9 mouse cellular contexts compared by ENCODE assay signal in the genomic region with DNA sequence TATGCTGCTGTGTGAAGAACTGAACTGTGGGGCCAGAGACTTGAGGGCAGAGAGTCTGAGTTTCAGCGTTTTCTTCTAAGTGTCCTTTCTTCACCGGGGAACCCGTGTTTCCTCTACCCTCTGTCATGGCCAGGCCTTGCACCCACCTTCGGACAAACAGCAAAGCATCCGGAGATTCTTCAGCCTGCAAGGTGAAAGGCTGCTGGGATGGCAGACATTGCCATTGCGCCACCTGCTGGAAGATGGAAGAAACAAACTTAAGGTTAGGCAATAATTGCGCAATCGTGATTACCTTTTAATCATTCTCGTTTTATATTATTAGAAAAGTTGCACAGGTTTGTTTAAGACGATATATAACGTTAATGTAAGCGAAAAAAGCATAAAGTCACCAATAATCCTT. TPM values are rescaled to one million over a fixed set of nuclear protein-coding genes. Genes with fewer than 3 reads are reported as not detected.
DNase-seq lines count a peak whose midpoint lies in the region; ATAC-seq and TF ChIP-seq lines count a peak whose summit lies in the region.
"Had no signal": no experiment of that assay in that cellular context is flagged by ENCODE, and none has a peak within 500 bp of the region (broad histone marks: within the 10 kb centered on the region; RNA-seq: fewer than 3 reads in every experiment).

No protein-coding gene starts in this region.

- peak overlapping the region; percentile 64 for H3K4me2 ChIP-seq in heart, embryonic 13.5 days
- H3K4me2 ChIP-seq in kidney, embryonic 14.5 days (replicated peaks; ENCODE audit: low read depth, low read length), result no peak overlapping the region
- H3K4me2 ChIP-seq in myocyte (ENCODE audit: low read depth), result no peak overlapping the region
- H3K4me2 ChIP-seq: embryonic facial prominence, embryonic 15.5 days had no signal

- no peaks in the 10 kb centered on the region for H3K4me1 ChIP-seq in bone marrow, adult 2 months (ENCODE audit: control insufficient read depth, insufficient read depth, low read length)
- H3K4me1 ChIP-seq in embryonic fibroblast, embryonic 13.5 days (ENCODE audit: control insufficient read depth, insufficient read depth, low read length), result no peaks in the 10 kb centered on the region; the same call in 1 of the 2 replicates
- peaks cover 16% of the 10 kb centered on the region for H3K4me1 ChIP-seq in heart, embryonic 13.5 days
- no peaks in the 10 kb centered on the region for H3K4me1 ChIP-seq in kidney, embryonic 14.5 days (ENCODE audit: control insufficient read depth, insufficient read depth, low read length)

- no peaks in the 10 kb centered on the region for H3K9me3 ChIP-seq in heart, embryonic 13.5 days
- no peaks in the 10 kb centered on the region for H3K9me3 ChIP-seq in kidney, embryonic 14.5 days (ENCODE audit: control insufficient read depth, low read length)
- H3K9me3 ChIP-seq: embryonic facial prominence, embryonic 15.5 days had no signal

- no peak for TF ChIP-seq POLR2A in bone marrow, adult 2 months (IDR thresholded peaks at IDR 0.05; ENCODE audit: borderline replicate concordance, control insufficient read depth, low read depth, low read length)
- no peak for TF ChIP-seq POLR2A in embryonic fibroblast, embryonic 13.5 days (IDR thresholded peaks at IDR 0.05; ENCODE audit: low read depth, low read length)
- no peak for TF ChIP-seq POLR2A in myocyte (IDR thresholded peaks at IDR 0.05; ENCODE audit: insufficient read length, low read depth)

- no peaks in the 10 kb centered on the region for H3K79me2 ChIP-seq in myocyte (ENCODE audit: control insufficient read depth, insufficient read depth)

- no peak for ATAC-seq in heart, embryonic 13.5 days (ENCODE audit: extremely low read depth, insufficient number of reproducible peaks, low FRiP score, low TSS enrichment)
- peak; percentile 45; the same call in 1 of the 2 replicates for ATAC-seq in kidney, embryonic 14.5 days (ENCODE audit: low FRiP score, low TSS enrichment)

- H3K4me3 ChIP-seq in bone marrow, adult 2 months (replicated peaks; ENCODE audit: control insufficient read depth, low read depth, low read length), result no peak overlapping the region
- no peak overlapping the region for H3K4me3 ChIP-seq in embryonic fibroblast, embryonic 13.5 days (ENCODE audit: insufficient read depth, low read length)
- H3K4me3 ChIP-seq in heart, embryonic 13.5 days, result peak overlapping the region; percentile 33
- H3K4me3 ChIP-seq in kidney, embryonic 14.5 days (ENCODE audit: low read length), result no peak overlapping the region
- H3K4me3 ChIP-seq in myocyte, result no peak overlapping the region
- H3K4me3 ChIP-seq: embryonic facial prominence, embryonic 15.5 days had no signal

- no peak overlapping the region for H3ac ChIP-seq in myocyte (ENCODE audit: control insufficient read depth, insufficient read length)

- peaks cover 11% of the 10 kb centered on the region for H3K27me3 ChIP-seq in heart, embryonic 13.5 days (replicated peaks)
- no peaks in the 10 kb centered on the region; the same call in 1 of the 2 replicates for H3K27me3 ChIP-seq in kidney, embryonic 14.5 days (ENCODE audit: control insufficient read depth, insufficient read depth, low read length)
- H3K27me3 ChIP-seq in myocyte (ENCODE audit: control insufficient read depth, insufficient read depth, insufficient read length), result no peaks in the 10 kb centered on the region

- peak; percentile 82 for TF ChIP-seq CTCF in bone marrow, adult 2 months (IDR thresholded peaks at IDR 0.05; ENCODE audit: control insufficient read depth, insufficient read depth, low read length)
- peak; percentile 76; the same call in 1 of the 2 replicates for TF ChIP-seq CTCF in embryonic fibroblast, embryonic 13.5 days (IDR thresholded peaks at IDR 0.05; ENCODE audit: borderline replicate concordance, insufficient read depth, low read length)

- peak; percentile 87 for DNase-seq in CD4-positive, CD25-positive, alpha-beta regulatory T cell, adult 2 months (ENCODE audit: low read depth, low spot score)
- peak; percentile 80 for DNase-seq in liver
- DNase-seq in testis, postnatal 10 days (ENCODE audit: low spot score), result peak; percentile 83

- no peak overlapping the region for H3K27ac ChIP-seq in bone marrow, adult 2 months (ENCODE audit: control insufficient read depth, insufficient read depth, low read depth, low read length, poor library complexity)
- no peak overlapping the region for H3K27ac ChIP-seq in embryonic fibroblast, embryonic 13.5 days (ENCODE audit: insufficient read depth, low read length)
- no peak overlapping the region for H3K27ac ChIP-seq in heart, embryonic 13.5 days (replicated peaks)
- no peak overlapping the region for H3K27ac ChIP-seq in kidney, embryonic 14.5 days (ENCODE audit: low read depth, low read length)
- H3K27ac ChIP-seq: embryonic facial prominence, embryonic 15.5 days had no signal

- no peak overlapping the region; the same call in 1 of the 2 replicates for H3K9ac ChIP-seq in heart, embryonic 13.5 days
- no peak overlapping the region for H3K9ac ChIP-seq in kidney, embryonic 14.5 days (ENCODE audit: low read depth, low read length)
- H3K9ac ChIP-seq: embryonic facial prominence, embryonic 15.5 days had no signal

- H3K36me3 ChIP-seq in heart, embryonic 13.5 days, result no peaks in the 10 kb centered on the region
- no peaks in the 10 kb centered on the region for H3K36me3 ChIP-seq in kidney, embryonic 14.5 days (ENCODE audit: control insufficient read depth, insufficient read depth, low read length)
- H3K36me3 ChIP-seq in myocyte (ENCODE audit: control insufficient read depth, insufficient read depth), result no peaks in the 10 kb centered on the region
- H3K36me3 ChIP-seq: embryonic facial prominence, embryonic 15.5 days had no signal

- 2% methylated on average over 12 of the region's 12 CpGs for WGBS in bone marrow, adult 2 months
- 2% methylated on average over 12 of the region's 12 CpGs for WGBS in heart, embryonic 13.5 days
- WGBS in kidney, embryonic 14.5 days, result 5% methylated on average over 12 of the region's 12 CpGs

TF ChIP-seq in myocyte, 11 proteins besides CTCF, POLR2A, EP300 and RAD21:
- no peak for TF ChIP-seq TCF3 (IDR thresholded peaks at IDR 0.05; ENCODE audit: insufficient read length, low read depth)
- TF ChIP-seq CEBPB (IDR thresholded peaks at IDR 0.05; ENCODE audit: insufficient read depth, poor library complexity, severe bottlenecking), result peak; percentile 99

RNA-seq across cellular contexts. Expression of a gene that starts 28.9 kb away (rescaled TPM):
- polyA plus RNA-seq in bone marrow, adult 2 months (2011; ENCODE audit: insufficient read depth, insufficient read length, low replicate concordance, missing spikeins), result 6.0 and 18.3 TPM in 2 replicates
- polyA plus RNA-seq in embryonic fibroblast, embryonic 13.5 days (2011; ENCODE audit: insufficient read length, low read depth, missing spikeins), result 262 and 290 TPM in 2 replicates
- polyA plus RNA-seq in heart, embryonic 13.5 days (2015; fragmentation: Nextera tagmentation; extraction: Ambion mirVana), result 157 and 158 TPM in 2 replicates
- 110 and 114 TPM in 2 replicates for polyA plus RNA-seq in kidney, embryonic 14.5 days (2014; fragmentation: Nextera tagmentation; extraction: Ambion mirVana)
- polyA plus RNA-seq in myocyte (2012; fragmentation: generic; extraction: Trizol), result 92.4 TPM
